Mouse (Mus musculus) liver, embryonic 14.5 days (tissue): ENCODE results near the gene Cited4.

Source experiments
- CTCF ChIP-seq: IDR thresholded peaks from 2 replicates; pipeline ENCODE4 v1.5.1; 2016; ENCODE audit warnings: antibody characterized with exemption, low read depth, control low read depth
- EP300 ChIP-seq: IDR thresholded peaks from 2 replicates; pipeline ENCODE4 v1.6.1; 2016; ENCODE audit warnings: antibody characterized with exemption, low read depth

- TF ChIP-seq EP300 (no peak), CTCF (no peak)
Measured at GRCm38 (mm10) chr4:120687282-120687681, 20.9 kb downstream of the Cited4 start.
